Mouse (Mus musculus) c-Kit-negative CD71-positive TER-119-positive erythroid progenitor cells, embryonic 14.5 days (primary cell): Measurements from ENCODE around the gene Pwp2.
"Not testable (repeated sequence)": the region's sequence is repeated elsewhere in the genome, so short reads cannot be mapped to it uniquely, and the experiment has no call there.

ENCODE experiments used
- DNase-seq: peaks from one replicate; pipeline ENCODE4 v3.0.0-alpha.2; 2013; ENCODE audit warnings: low read depth, low spot score

Pwp2 gene

DNA sequence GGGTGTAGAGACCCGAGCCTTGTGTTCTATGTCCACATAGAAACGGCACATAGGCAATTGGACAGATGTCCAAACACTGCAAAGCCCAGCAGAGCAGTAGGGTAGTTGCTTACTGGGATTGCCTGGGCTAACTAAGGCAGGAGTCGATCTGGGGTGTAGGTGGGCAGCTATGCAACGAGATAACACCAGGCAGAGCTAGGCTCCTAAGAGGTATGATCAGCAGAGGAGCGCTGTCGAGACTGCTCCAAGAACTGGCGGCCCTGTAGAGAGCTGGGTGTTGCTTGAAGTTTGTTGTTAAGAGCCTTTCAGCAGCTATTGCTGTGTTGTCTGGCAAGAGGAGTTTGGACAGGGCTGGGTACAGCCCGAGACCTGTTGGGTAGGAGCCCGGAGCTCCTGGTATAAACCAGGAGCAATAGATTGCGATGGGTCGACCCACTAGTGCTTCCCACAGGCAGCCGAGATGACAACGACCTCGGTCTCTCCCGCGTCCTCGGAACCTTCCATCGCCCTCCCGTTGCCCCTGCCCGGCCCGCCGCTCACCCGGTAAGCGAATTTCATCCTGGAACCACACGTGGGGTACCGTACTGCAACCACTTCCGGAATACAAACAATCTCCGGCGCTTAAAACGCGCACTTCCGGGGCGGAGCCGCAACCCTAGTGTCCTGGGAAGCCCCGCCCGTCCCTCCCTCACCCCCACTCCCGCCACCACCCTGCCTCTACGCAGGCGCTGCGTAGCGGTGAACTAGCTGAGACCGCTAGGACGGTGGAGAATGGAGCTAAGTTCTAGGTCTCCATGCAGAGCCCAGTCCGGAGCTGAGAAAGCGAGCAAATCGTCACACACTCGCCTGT, at the start of gene Pwp2:
Pwp2 (minus strand) TSS at position 619 of the 850 bp plus-strand sequence.
- peak; percentile 87 for DNase-seq

DNA sequence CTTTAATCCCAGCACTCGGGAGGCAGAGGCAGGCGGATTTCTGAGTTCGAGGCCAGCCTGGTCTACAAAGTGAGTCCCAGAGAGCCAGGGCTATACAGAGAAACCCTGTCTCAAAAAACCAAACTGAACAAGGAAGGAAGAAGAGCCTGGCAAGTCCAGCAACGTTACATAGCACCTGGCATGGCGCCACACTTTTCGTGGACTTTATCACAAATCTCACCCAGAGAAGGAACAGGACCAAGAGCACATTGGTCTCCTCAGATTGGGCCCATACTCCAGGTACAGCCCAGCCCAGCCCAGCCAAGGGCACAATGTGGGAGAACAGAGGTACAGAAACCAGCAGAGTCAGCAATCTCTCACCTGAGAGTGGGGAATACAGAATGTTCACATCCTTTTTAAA, 48.8 kb upstream of the Pwp2 start:
- no peak for DNase-seq

DNA sequence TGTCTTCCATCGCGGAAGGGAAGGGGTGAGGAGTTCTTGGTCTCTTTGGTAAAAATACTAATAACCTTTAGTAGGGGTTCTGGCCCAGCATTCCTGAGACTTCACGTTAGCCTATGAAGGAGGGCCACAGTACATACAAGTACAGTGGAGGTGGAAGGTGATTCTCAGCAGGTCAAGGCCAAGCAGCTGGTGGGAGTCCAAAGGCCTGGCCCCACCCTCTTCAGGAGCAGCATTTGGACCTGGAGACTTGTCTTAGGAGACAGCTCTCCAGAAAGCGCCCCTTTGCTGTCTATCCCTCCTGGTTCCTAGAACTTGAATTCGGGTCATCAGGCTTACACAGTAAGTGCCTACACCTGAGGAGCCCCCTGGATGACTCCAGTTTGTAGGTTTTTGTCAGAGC, 48.2 kb upstream of the Pwp2 start:
- no peak for DNase-seq

DNA sequence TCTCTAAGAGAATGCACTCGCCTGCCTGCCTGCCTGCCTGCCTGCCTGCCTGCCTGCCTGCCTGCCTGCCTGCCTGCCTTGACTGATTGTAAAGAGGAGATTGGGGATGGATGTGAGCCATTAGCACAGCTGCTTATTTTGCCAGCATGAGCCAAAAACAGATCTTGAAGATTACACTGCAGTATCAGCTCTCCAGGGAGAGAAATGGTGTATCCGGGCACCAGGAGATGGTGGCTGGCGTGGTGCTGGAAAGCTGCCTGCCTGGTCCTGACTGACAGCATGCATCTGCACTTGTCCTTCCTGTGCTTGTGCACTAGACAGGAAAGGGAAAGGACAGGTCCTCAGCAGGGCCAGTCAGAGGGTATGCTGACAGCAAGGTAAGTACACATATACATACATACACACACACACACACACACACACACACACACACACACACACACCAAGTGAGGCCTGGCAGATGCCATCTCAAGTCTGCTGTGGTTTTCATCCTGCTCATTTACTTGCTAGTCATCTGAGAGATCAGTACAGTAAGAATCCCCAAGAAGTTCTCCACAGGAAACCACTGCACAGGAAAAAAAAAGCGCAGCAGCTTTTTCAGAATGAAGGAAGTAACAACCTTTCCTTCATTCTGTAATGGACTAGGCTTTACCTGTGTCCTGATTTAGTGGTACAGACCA, 47.5 kb upstream of the Pwp2 start:
- DNase-seq, result no peak

DNA sequence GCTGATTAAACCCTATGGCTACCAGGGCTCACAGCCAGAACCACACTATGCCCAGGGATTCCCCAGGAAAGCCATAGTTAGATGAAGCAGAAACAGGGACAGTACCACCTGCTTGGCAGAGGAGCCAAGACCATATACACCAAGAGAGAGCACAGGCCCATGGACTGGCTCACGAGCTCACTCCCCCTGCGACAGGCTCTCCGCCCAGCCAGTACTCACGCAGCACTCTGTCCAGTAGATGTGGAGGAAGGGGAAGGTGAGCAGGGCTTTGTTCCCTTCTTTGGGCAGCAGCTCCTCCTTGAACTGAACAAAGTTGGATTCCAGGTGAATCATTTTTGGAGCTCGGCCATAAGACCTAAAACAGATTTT, 43.6 kb upstream of the Pwp2 start:
- no peak for DNase-seq

GRCm38 (mm10) chr10:78227875-78228559, 43.1 kb upstream of the Pwp2 start:
- DNase-seq, result no peak

DNA sequence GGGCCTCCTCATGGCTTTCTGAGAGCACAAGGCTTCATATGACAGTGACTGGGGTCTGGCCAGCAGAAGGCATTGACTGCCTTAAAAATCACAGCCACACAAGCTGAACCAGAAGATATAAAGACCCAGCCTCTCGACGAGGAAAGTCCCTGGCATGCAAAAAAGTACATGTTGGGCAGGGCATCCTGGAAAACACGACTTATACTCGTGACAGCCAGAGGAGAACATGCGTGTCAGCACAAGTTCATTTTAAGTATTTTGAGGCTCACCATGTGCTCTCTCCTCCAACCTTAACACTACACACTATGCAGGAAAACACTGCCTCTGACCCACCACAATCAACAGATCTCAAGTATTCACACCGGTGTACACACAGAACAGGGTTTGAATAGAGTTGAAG, 39.2 kb upstream of the Pwp2 start:
- no peak for DNase-seq

GRCm38 (mm10) chr10:78222908-78223307, 38.0 kb upstream of the Pwp2 start:
- no peak for DNase-seq

DNA sequence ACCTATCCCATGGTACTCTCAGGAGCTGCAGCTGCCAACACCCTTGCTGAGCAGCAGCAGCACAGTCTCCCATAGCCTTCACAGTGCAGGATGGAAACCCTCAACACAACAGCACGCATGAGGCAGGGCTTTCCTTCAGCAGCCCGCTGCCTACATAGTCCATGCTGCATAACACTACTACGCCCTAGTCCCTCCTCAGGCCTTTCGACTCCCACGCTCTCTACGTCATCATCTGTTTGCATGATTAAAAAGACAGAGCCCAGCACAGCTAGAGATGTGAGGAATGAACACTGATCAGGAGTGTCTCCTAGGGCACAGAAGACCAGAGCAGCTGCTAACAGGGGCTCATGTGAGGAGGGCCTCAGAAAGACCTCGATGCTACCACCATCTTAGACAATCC, 36.4 kb upstream of the Pwp2 start:
- no peak for DNase-seq

DNA sequence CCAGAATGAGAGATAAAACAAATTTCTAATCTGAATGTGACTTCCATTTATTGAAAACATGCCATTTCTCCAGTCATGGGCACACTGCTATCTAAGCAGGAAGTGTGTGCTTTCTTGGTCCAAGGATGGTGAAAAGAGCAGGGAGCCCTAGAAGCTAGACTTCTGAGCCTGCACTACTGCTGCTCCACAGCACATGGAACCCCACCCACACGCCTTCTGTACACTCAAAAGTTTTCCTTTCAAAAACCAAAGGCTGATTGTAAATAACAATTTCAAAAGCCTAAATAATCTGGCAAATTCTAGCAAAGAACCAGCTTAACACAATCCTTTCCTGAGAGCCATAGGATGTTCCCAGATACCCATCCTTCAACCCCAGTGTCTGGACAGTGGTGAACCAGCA, 34.6 kb upstream of the Pwp2 start:
- DNase-seq, result no peak

- no peak for DNase-seq
Measured at GRCm38 (mm10) chr10:78218576-78218975, 33.6 kb upstream of the Pwp2 start.

- peak; percentile 66 for DNase-seq
Measured at GRCm38 (mm10) chr10:78216376-78217083, 31.6 kb upstream of the Pwp2 start.

- no peak for DNase-seq
Measured at GRCm38 (mm10) chr10:78214371-78214770, 29.4 kb upstream of the Pwp2 start.

- DNase-seq, result no peak
Measured at GRCm38 (mm10) chr10:78211311-78211710, 26.4 kb upstream of the Pwp2 start.

- no peak for DNase-seq
Measured at GRCm38 (mm10) chr10:78201182-78201581, 16.2 kb upstream of the Pwp2 start.

GRCm38 (mm10) chr10:78192933-78193332, 8.0 kb upstream of the Pwp2 start:
- no peak for DNase-seq

GRCm38 (mm10) chr10:78186076-78186475, 1.1 kb upstream of the Pwp2 start:
- not testable (repeated sequence) for DNase-seq

GRCm38 (mm10) chr10:78185381-78185725, 404 bp upstream of the Pwp2 start:
- no peak for DNase-seq

GRCm38 (mm10) chr10:78183577-78183976, 1.4 kb downstream of the Pwp2 start:
- DNase-seq, result no peak

- DNase-seq, result no peak
Measured at GRCm38 (mm10) chr10:78182321-78182720, 2.6 kb downstream of the Pwp2 start.

DNA sequence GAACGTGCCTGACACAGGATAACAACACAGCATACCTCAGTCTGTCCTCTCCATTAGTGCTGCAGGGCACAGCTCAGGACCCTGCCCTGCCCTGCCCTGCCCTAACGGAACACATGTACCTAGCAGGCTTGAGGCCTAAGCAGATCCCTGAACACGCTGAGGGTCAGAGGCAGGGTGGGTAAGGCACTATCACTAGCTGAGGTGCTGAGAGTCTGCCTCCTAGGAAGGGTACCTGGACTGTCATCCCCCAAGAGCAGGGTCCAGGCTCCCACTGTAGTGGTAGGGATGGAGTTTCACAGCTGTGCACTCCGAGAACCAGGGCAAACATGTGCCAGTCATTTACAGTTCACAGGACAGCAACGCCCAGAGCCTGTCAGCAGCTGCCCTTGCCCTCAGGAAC, 10.5 kb downstream of the Pwp2 start:
- no peak for DNase-seq

DNA sequence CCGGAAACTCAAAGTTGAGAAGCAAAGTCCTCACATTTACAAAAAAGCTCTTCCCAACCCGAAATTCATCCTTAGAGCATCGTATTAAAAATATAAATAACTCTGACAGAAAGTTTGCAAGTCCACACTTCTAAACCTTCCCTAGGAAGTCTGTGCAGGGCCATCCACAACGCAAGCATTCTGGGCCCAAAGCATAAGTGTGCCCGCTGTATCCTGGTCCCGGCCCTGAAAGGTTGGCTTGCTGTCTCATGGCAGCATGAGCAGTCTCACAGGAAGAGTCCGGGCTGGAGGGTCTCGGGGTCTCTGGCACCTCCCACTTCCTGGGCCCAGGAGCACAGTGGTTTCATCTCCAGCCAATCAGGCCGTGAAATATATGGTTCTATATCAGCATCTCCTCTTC, 13.4 kb downstream of the Pwp2 start:
- DNase-seq, result no peak
